Mouse (Mus musculus) lung, postnatal 36 days (tissue): ENCODE results near the gene Clcnkb.

ENCODE experiments used
- DNase-seq: peaks from one replicate; pipeline ENCODE4 v3.0.0; 2022; ENCODE audit warnings: mixed read lengths

The Clcnkb gene

GRCm38 (mm10) chr4:141433191-141433590, 17.4 kb upstream of the Clcnkb start:
- DNase-seq: no peak

- DNase-seq: no peak
Observed at GRCm38 (mm10) chr4:141432666-141433065, 16.9 kb upstream of the Clcnkb start.

GRCm38 (mm10) chr4:141430997-141431396, 15.2 kb upstream of the Clcnkb start:
- DNase-seq: peak; percentile 85

- peak; percentile 49 for DNase-seq
Observed at GRCm38 (mm10) chr4:141429847-141430246, 14.0 kb upstream of the Clcnkb start.

GRCm38 (mm10) chr4:141429381-141429780, 13.6 kb upstream of the Clcnkb start:
- no peak for DNase-seq

GRCm38 (mm10) chr4:141427921-141428320, 12.1 kb upstream of the Clcnkb start:
- no peak for DNase-seq

- DNase-seq: no peak
Observed at GRCm38 (mm10) chr4:141426796-141427745, 11.3 kb upstream of the Clcnkb start.

- peak; percentile 43 for DNase-seq
Observed at GRCm38 (mm10) chr4:141425484-141426479, 10.0 kb upstream of the Clcnkb start.

- no peak for DNase-seq
Observed at GRCm38 (mm10) chr4:141423691-141424431, 8.0 kb upstream of the Clcnkb start.

- DNase-seq: peak; percentile 28
Observed at GRCm38 (mm10) chr4:141423288-141423687, 7.5 kb upstream of the Clcnkb start.

GRCm38 (mm10) chr4:141422841-141423240, 7.0 kb upstream of the Clcnkb start:
- no peak for DNase-seq

GRCm38 (mm10) chr4:141421423-141421822, 5.6 kb upstream of the Clcnkb start:
- DNase-seq: peak; percentile 54

- no peak for DNase-seq
Observed at GRCm38 (mm10) chr4:141420886-141421285, 5.1 kb upstream of the Clcnkb start.

- DNase-seq: no peak
Observed at GRCm38 (mm10) chr4:141420192-141420829, 4.5 kb upstream of the Clcnkb start, which contains the start of gene Hspb7. Gene Hspb7, plus strand, starts transcription at chr4:141420779.

- peak; percentile 56 for DNase-seq
Observed at GRCm38 (mm10) chr4:141419398-141420191, 3.8 kb upstream of the Clcnkb start.

GRCm38 (mm10) chr4:141411430-141411992, 4.3 kb downstream of the Clcnkb start:
- DNase-seq: no peak

GRCm38 (mm10) chr4:141408577-141408976, 7.2 kb downstream of the Clcnkb start:
- no peak for DNase-seq

GRCm38 (mm10) chr4:141406516-141407299, 9.1 kb downstream of the Clcnkb start:
- DNase-seq: peak; percentile 75

GRCm38 (mm10) chr4:141405314-141405622, 10.5 kb downstream of the Clcnkb start:
- DNase-seq: no peak
